Mouse (Mus musculus): ENCODE measurements around the gene Far2. TPM values are rescaled to one million over a fixed set of nuclear protein-coding genes. Genes with fewer than 3 reads are reported as not detected.

Gene Far2
- total and polyA plus RNA-seq, 2 experiments: 0.02 TPM; not detected in 1

DNA sequence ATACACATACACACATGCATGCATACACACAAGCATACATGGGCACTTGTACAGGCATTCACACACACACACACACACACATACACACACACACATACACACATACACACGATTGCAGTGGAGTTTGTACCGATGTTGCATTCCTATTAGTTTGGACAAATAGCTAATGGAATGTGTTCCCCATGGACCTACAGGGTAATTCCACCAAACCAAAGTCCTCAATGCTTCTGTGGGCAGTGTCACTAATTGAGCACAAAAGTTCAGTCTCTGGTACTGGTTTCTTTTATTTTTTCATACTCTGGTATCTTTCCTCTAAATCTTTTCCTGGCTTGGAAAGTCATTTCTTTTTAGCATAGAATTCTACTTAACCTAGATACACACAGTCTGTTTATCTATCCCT is 36.8 kb downstream of the Far2 start:
- Histone ChIP-seq H3K27me3 (ENCODE audit: control insufficient read depth, insufficient read depth, low read length) (no peaks in the 10 kb centered on the region), H3K36me3 (ENCODE audit: control insufficient read depth, insufficient read depth, low read length) (no peaks in the 10 kb centered on the region), H3K4me3 (ENCODE audit: insufficient read depth, low read depth, low read length) (no peak overlapping the region), H3K4me1 (ENCODE audit: control insufficient read depth, insufficient read depth, low read length) (no peaks in the 10 kb centered on the region), H3K9ac (ENCODE audit: low read depth, low read length) (no peak overlapping the region), H3K79me2 (ENCODE audit: control insufficient read depth, insufficient read depth, low read length) (no peaks in the 10 kb centered on the region), H3K27ac (replicated peaks; ENCODE audit: insufficient read depth, low read depth, low read length) (no peak overlapping the region)
- TF ChIP-seq CTCF (IDR thresholded peaks at IDR 0.05; ENCODE audit: low read depth, low read length) (no peak), POLR2A (IDR thresholded peaks at IDR 0.05; ENCODE audit: extremely low read depth, insufficient read depth, low read length) (no peak)
- DNase-seq (ENCODE audit: extremely low read depth, low read depth, low spot score): no peak
- WGBS: 57% methylated on average over 2 of the region's 2 CpGs

DNA sequence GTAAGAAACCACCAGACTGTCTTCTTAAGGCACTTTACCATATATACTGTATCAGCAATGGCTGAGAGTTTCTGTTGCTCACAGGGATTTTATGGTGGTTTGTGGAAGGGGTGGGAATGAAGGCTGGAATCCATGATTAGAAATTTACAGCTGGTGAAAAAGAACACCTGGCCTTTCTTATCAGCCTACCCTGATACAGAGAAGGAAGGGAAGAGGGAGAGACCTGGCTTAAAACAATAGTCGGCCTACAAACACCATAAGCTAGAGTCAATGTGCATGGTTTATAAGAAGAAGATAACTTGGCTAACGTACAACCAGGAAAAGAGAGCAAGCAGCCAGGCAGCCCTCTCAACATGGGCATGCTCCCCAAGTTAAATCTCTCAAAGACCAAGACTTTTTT is 37.3 kb downstream of the Far2 start:
- TF ChIP-seq POLR2A (IDR thresholded peaks at IDR 0.05; ENCODE audit: extremely low read depth, insufficient read depth, low read length) (no peak), CTCF (IDR thresholded peaks at IDR 0.05; ENCODE audit: low read depth, low read length) (no peak)
- no peaks in the 10 kb centered on the region for H3K4me1 ChIP-seq (ENCODE audit: control insufficient read depth, insufficient read depth, low read length)
- H3K36me3 ChIP-seq (ENCODE audit: control insufficient read depth, insufficient read depth, low read length): no peaks in the 10 kb centered on the region
- no peak overlapping the region for H3K27ac ChIP-seq (replicated peaks; ENCODE audit: insufficient read depth, low read depth, low read length)
- H3K27me3 ChIP-seq (ENCODE audit: control insufficient read depth, insufficient read depth, low read length): no peaks in the 10 kb centered on the region
- no peaks in the 10 kb centered on the region for H3K79me2 ChIP-seq (ENCODE audit: control insufficient read depth, insufficient read depth, low read length)
- no peak overlapping the region for H3K4me3 ChIP-seq (ENCODE audit: insufficient read depth, low read depth, low read length)
- WGBS: 73% methylated on average over 2 of the region's 2 CpGs
- H3K9ac ChIP-seq (ENCODE audit: low read depth, low read length): no peak overlapping the region
- no peak for DNase-seq (ENCODE audit: extremely low read depth, low read depth, low spot score)

- Histone ChIP-seq H3K27ac (replicated peaks; ENCODE audit: insufficient read depth, low read depth, low read length) (no peak overlapping the region), H3K4me1 (ENCODE audit: control insufficient read depth, insufficient read depth, low read length) (no peaks in the 10 kb centered on the region), H3K79me2 (ENCODE audit: control insufficient read depth, insufficient read depth, low read length) (no peaks in the 10 kb centered on the region), H3K27me3 (ENCODE audit: control insufficient read depth, insufficient read depth, low read length) (no peaks in the 10 kb centered on the region), H3K9ac (ENCODE audit: low read depth, low read length) (no peak overlapping the region), H3K36me3 (ENCODE audit: control insufficient read depth, insufficient read depth, low read length) (no peaks in the 10 kb centered on the region), H3K4me3 (ENCODE audit: insufficient read depth, low read depth, low read length) (no peak overlapping the region)
- WGBS: 64% methylated on average over 3 of the region's 3 CpGs
- no peak for TF ChIP-seq POLR2A (IDR thresholded peaks at IDR 0.05; ENCODE audit: extremely low read depth, insufficient read depth, low read length)
- TF ChIP-seq CTCF (IDR thresholded peaks at IDR 0.05; ENCODE audit: low read depth, low read length): no peak
- DNase-seq (ENCODE audit: extremely low read depth, low read depth, low spot score): no peak
Measured at GRCm38 (mm10) chr6:148097039-148097438, 50.0 kb downstream of the Far2 start.

GRCm38 (mm10) chr6:148101977-148102376 is 54.9 kb downstream of the Far2 start:
- Histone ChIP-seq H3K27ac (replicated peaks; ENCODE audit: insufficient read depth, low read depth, low read length) (no peak overlapping the region), H3K4me1 (ENCODE audit: control insufficient read depth, insufficient read depth, low read length) (no peaks in the 10 kb centered on the region), H3K36me3 (ENCODE audit: control insufficient read depth, insufficient read depth, low read length) (no peaks in the 10 kb centered on the region), H3K79me2 (ENCODE audit: control insufficient read depth, insufficient read depth, low read length) (no peaks in the 10 kb centered on the region), H3K27me3 (ENCODE audit: control insufficient read depth, insufficient read depth, low read length) (no peaks in the 10 kb centered on the region), H3K4me3 (ENCODE audit: insufficient read depth, low read depth, low read length) (no peak overlapping the region), H3K9ac (ENCODE audit: low read depth, low read length) (no peak overlapping the region)
- 80% methylated on average over 3 of the region's 3 CpGs for WGBS
- TF ChIP-seq POLR2A (IDR thresholded peaks at IDR 0.05; ENCODE audit: extremely low read depth, insufficient read depth, low read length) (no peak), CTCF (IDR thresholded peaks at IDR 0.05; ENCODE audit: low read depth, low read length) (no peak)
- DNase-seq (ENCODE audit: extremely low read depth, low read depth, low spot score): no peak

DNA sequence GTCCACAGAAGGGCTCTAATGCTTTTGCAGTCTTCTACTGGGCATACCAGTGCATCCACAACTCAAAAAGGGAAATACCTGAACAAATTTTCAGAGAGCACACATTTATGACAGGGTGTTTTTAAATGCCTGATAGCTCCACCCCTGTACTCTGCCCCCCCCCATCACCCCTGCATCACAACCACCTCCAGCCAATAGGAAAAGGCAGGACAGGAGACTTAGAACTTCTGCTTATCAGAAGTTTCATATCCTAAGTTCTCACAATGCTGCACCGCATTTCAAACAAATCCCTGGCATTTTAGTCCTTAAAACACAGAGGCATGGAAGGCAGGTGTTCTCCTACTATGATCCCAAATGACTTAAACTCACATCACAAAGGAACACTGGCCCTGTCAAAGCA is 55.4 kb downstream of the Far2 start:
- no peaks in the 10 kb centered on the region for H3K27me3 ChIP-seq (ENCODE audit: control insufficient read depth, insufficient read depth, low read length)
- no peak overlapping the region for H3K9ac ChIP-seq (ENCODE audit: low read depth, low read length)
- no peaks in the 10 kb centered on the region for H3K36me3 ChIP-seq (ENCODE audit: control insufficient read depth, insufficient read depth, low read length)
- no peak overlapping the region for H3K4me3 ChIP-seq (ENCODE audit: insufficient read depth, low read depth, low read length)
- 93% methylated on average over 1 of the region's 1 CpGs for WGBS
- H3K79me2 ChIP-seq (ENCODE audit: control insufficient read depth, insufficient read depth, low read length): no peaks in the 10 kb centered on the region
- no peaks in the 10 kb centered on the region for H3K4me1 ChIP-seq (ENCODE audit: control insufficient read depth, insufficient read depth, low read length)
- no peak for TF ChIP-seq CTCF (IDR thresholded peaks at IDR 0.05; ENCODE audit: low read depth, low read length)
- TF ChIP-seq POLR2A (IDR thresholded peaks at IDR 0.05; ENCODE audit: extremely low read depth, insufficient read depth, low read length): no peak
- no peak overlapping the region for H3K27ac ChIP-seq (replicated peaks; ENCODE audit: insufficient read depth, low read depth, low read length)
- DNase-seq (ENCODE audit: extremely low read depth, low read depth, low spot score): no peak

- Histone ChIP-seq H3K79me2 (ENCODE audit: control insufficient read depth, insufficient read depth, low read length) (no peaks in the 10 kb centered on the region), H3K36me3 (ENCODE audit: control insufficient read depth, insufficient read depth, low read length) (no peaks in the 10 kb centered on the region), H3K4me1 (ENCODE audit: control insufficient read depth, insufficient read depth, low read length) (peaks cover 5% of the 10 kb centered on the region), H3K27ac (replicated peaks; ENCODE audit: insufficient read depth, low read depth, low read length) (no peak overlapping the region), H3K9ac (ENCODE audit: low read depth, low read length) (no peak overlapping the region), H3K27me3 (ENCODE audit: control insufficient read depth, insufficient read depth, low read length) (no peaks in the 10 kb centered on the region), H3K4me3 (ENCODE audit: insufficient read depth, low read depth, low read length) (no peak overlapping the region)
- WGBS: 40% methylated on average over 9 of the region's 9 CpGs
- TF ChIP-seq POLR2A (IDR thresholded peaks at IDR 0.05; ENCODE audit: extremely low read depth, insufficient read depth, low read length) (no peak), CTCF (IDR thresholded peaks at IDR 0.05; ENCODE audit: low read depth, low read length) (no peak)
- peak; percentile 16 for DNase-seq (ENCODE audit: extremely low read depth, low read depth, low spot score)
Measured at GRCm38 (mm10) chr6:148104212-148104611, 57.2 kb downstream of the Far2 start.
